In the genomic region with DNA sequence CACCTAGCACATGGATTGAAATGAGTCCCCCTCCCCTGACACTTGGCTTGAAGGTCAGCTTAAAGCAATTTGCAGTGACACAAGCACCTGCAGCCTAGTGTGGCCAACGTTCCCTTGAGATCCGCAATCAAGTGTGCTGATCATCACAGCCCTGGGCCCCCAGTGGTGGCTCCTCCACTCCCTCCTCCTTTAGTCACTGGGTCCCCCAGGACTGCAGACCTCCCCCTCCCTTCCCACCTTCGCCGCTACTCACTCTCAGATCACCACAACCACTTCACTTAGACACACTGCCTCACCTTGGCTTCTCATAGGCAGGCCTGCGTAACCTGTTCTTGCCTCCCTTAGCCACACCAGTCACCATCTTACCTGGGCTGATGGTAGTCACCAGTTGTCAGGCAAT, we compare ENCODE assay signal across 18 mouse cellular contexts. TPM values are rescaled to one million over a fixed set of nuclear protein-coding genes. Genes with fewer than 3 reads are reported as not detected.
DNase-seq lines count a peak whose midpoint lies in the region; ATAC-seq and TF ChIP-seq lines count a peak whose summit lies in the region.
"Had no signal": no experiment of that assay in that cellular context is flagged by ENCODE, and none has a peak within 500 bp of the region (broad histone marks: within the 10 kb centered on the region; RNA-seq: fewer than 3 reads in every experiment).

No protein-coding gene starts in this region.

- 0 out of 2 replicates have a peak, but pooled peaks cover 2% of the 10 kb centered on the region for H3K27me3 ChIP-seq in embryonic facial prominence, embryonic 12.5 days
- H3K27me3 ChIP-seq in embryonic facial prominence, embryonic 10.5 days (replicated peaks; ENCODE audit: low read depth, poor library complexity, severe bottlenecking): peaks cover 1% of the 10 kb centered on the region
- no peaks in the 10 kb centered on the region for H3K27me3 ChIP-seq in hindbrain, postnatal 0 days (ENCODE audit: insufficient read depth, low read length)
- H3K27me3 ChIP-seq in neural tube, embryonic 13.5 days: no peaks in the 10 kb centered on the region
- H3K27me3 ChIP-seq: CH12.LX; forebrain, embryonic 12.5 days had no signal

- H3K4me3 ChIP-seq in embryonic facial prominence, embryonic 12.5 days: no peak overlapping the region
- no peak overlapping the region for H3K4me3 ChIP-seq in embryonic facial prominence, embryonic 10.5 days
- H3K4me3 ChIP-seq in hindbrain, postnatal 0 days (ENCODE audit: low read length): no peak overlapping the region
- H3K4me3 ChIP-seq in neural tube, embryonic 13.5 days: no peak overlapping the region
- H3K4me3 ChIP-seq: forebrain, embryonic 12.5 days had no signal

- DNase-seq in embryonic facial prominence, embryonic 10.5 days (ENCODE audit: low spot score): no peak
- DNase-seq in right cerebral cortex, postnatal 4 days: peak; percentile 22
- DNase-seq in right cerebral cortex, postnatal 36 days (ENCODE audit: low spot score in 2 of 2): no peak
- DNase-seq in hindbrain, postnatal 0 days (ENCODE audit: low spot score): peak; percentile 10
- no peak for DNase-seq in frontal cortex, adult 2 months (ENCODE audit: extremely low spot score in 1 of 2, low spot score in 1 of 2)
- DNase-seq: adrenal gland, adult 8-10 months; cerebellum, adult 18-20 months; heart, adult 18-20 months; kidney, postnatal 14 days; lung, postnatal 36 days had no signal

- H3K36me3 ChIP-seq in embryonic facial prominence, embryonic 12.5 days: peaks cover 60% of the 10 kb centered on the region
- peaks cover 84% of the 10 kb centered on the region for H3K36me3 ChIP-seq in embryonic facial prominence, embryonic 10.5 days (replicated peaks)
- H3K36me3 ChIP-seq in hindbrain, postnatal 0 days (ENCODE audit: insufficient read depth, low read length): peaks cover 65% of the 10 kb centered on the region
- H3K36me3 ChIP-seq in neural tube, embryonic 13.5 days: peaks cover 85% of the 10 kb centered on the region

- no peak for TF ChIP-seq CTCF in hindbrain, postnatal 0 days (IDR thresholded peaks at IDR 0.05; ENCODE audit: low read depth)

- 0 out of 2 replicates have a peak overlapping the region, but pooled peaks have one; percentile 12 for H3K27ac ChIP-seq in embryonic facial prominence, embryonic 12.5 days
- H3K27ac ChIP-seq in embryonic facial prominence, embryonic 10.5 days (replicated peaks): no peak overlapping the region
- H3K27ac ChIP-seq in hindbrain, postnatal 0 days: no peak overlapping the region; the same call in 1 of the 2 replicates
- H3K27ac ChIP-seq in neural tube, embryonic 13.5 days (replicated peaks): peak overlapping the region; percentile 71
- H3K27ac ChIP-seq: forebrain, embryonic 12.5 days had no signal

- H3K9ac ChIP-seq in embryonic facial prominence, embryonic 12.5 days: no peak overlapping the region
- no peak overlapping the region for H3K9ac ChIP-seq in hindbrain, postnatal 0 days (replicated peaks; ENCODE audit: low read length)
- no peak overlapping the region for H3K9ac ChIP-seq in neural tube, embryonic 13.5 days
- H3K9ac ChIP-seq: forebrain, embryonic 12.5 days had no signal

- H3K4me1 ChIP-seq in embryonic facial prominence, embryonic 12.5 days: 0 out of 2 replicates have a peak, but pooled peaks cover 3% of the 10 kb centered on the region
- H3K4me1 ChIP-seq in embryonic facial prominence, embryonic 10.5 days: peaks cover 19% of the 10 kb centered on the region
- no peaks in the 10 kb centered on the region for H3K4me1 ChIP-seq in hindbrain, postnatal 0 days (ENCODE audit: insufficient read depth, low read length)
- peaks cover 31% of the 10 kb centered on the region for H3K4me1 ChIP-seq in neural tube, embryonic 13.5 days (replicated peaks)

- no peak overlapping the region for H3K4me2 ChIP-seq in embryonic facial prominence, embryonic 12.5 days (replicated peaks)
- no peak overlapping the region for H3K4me2 ChIP-seq in hindbrain, postnatal 0 days (ENCODE audit: low read depth, low read length)
- H3K4me2 ChIP-seq in neural tube, embryonic 13.5 days: no peak overlapping the region
- H3K4me2 ChIP-seq: forebrain, embryonic 12.5 days had no signal

- 64% methylated on average over 5 of the region's 5 CpGs for WGBS in embryonic facial prominence, embryonic 12.5 days
- WGBS in embryonic facial prominence, embryonic 10.5 days: 63% methylated on average over 5 of the region's 5 CpGs
- WGBS in hindbrain, postnatal 0 days: 70% methylated on average over 5 of the region's 5 CpGs
- 64% methylated on average over 5 of the region's 5 CpGs for WGBS in neural tube, embryonic 13.5 days

- ATAC-seq in embryonic facial prominence, embryonic 12.5 days (ENCODE audit: insufficient number of reproducible peaks, insufficient read depth, low FRiP score, low TSS enrichment): no peak
- no peak for ATAC-seq in hindbrain, postnatal 0 days
- ATAC-seq in neural tube, embryonic 13.5 days (ENCODE audit: low read depth): no peak
- no peak for ATAC-seq in megakaryocyte-erythroid progenitor cell, adult 5-6 weeks (replicated peaks; ENCODE audit: low FRiP score, low TSS enrichment, poor library complexity, severe bottlenecking)

- no peaks in the 10 kb centered on the region for H3K9me3 ChIP-seq in embryonic facial prominence, embryonic 12.5 days
- H3K9me3 ChIP-seq in embryonic facial prominence, embryonic 10.5 days: no peaks in the 10 kb centered on the region
- no peaks in the 10 kb centered on the region for H3K9me3 ChIP-seq in hindbrain, postnatal 0 days (ENCODE audit: low read length)
- no peaks in the 10 kb centered on the region for H3K9me3 ChIP-seq in neural tube, embryonic 13.5 days
- H3K9me3 ChIP-seq: forebrain, embryonic 12.5 days had no signal

RNA-seq across cellular contexts. Expression of gene Cyth2, which starts 8.4 kb away (rescaled TPM):
- 173 and 176 TPM in 2 replicates for polyA plus RNA-seq in embryonic facial prominence, embryonic 12.5 days (2016; fragmentation: Nextera tagmentation; extraction: Ambion mirVana)
- 157 and 161 TPM in 2 replicates for polyA plus RNA-seq in embryonic facial prominence, embryonic 10.5 days (2016; fragmentation: Nextera tagmentation; extraction: Ambion mirVana)
- total RNA-seq in hindbrain, postnatal 0 days (2014; rRNA removed): 176 and 221 TPM in 2 replicates
- polyA plus RNA-seq in hindbrain, postnatal 0 days (2015; fragmentation: Nextera tagmentation; extraction: Ambion mirVana): 209 and 216 TPM in 2 replicates
- 292 and 303 TPM in 2 replicates for polyA plus RNA-seq in neural tube, embryonic 13.5 days (2015; fragmentation: Nextera tagmentation; extraction: Ambion mirVana)
- 27.2 and 30.8 TPM in 2 replicates for total RNA-seq in megakaryocyte-erythroid progenitor cell, adult 5-6 weeks (2014; fragmentation: Nextera tagmentation)
- total RNA-seq in megakaryocyte-erythroid progenitor cell, adult 5-6 weeks (2017): 36.9 and 38.0 TPM in 2 replicates
- 158 and 167 TPM in 2 replicates for polyA plus RNA-seq in frontal cortex, adult 2 months (2012; rRNA removed)

RNA-seq across cellular contexts. Expression of gene Kcnj14, which starts 18.6 kb away (rescaled TPM):
- polyA plus RNA-seq in embryonic facial prominence, embryonic 12.5 days (2016; fragmentation: Nextera tagmentation; extraction: Ambion mirVana): 2.4 and 2.5 TPM in 2 replicates
- 0.88 and 1.5 TPM in 2 replicates for polyA plus RNA-seq in embryonic facial prominence, embryonic 10.5 days (2016; fragmentation: Nextera tagmentation; extraction: Ambion mirVana)
- 0.97 and 1.4 TPM in 2 replicates for total RNA-seq in hindbrain, postnatal 0 days (2014; rRNA removed)
- 0.89 and 1.2 TPM in 2 replicates for polyA plus RNA-seq in hindbrain, postnatal 0 days (2015; fragmentation: Nextera tagmentation; extraction: Ambion mirVana)
- 0.85 and 0.93 TPM in 2 replicates for polyA plus RNA-seq in neural tube, embryonic 13.5 days (2015; fragmentation: Nextera tagmentation; extraction: Ambion mirVana)
- not detected in 2 replicates for total RNA-seq in megakaryocyte-erythroid progenitor cell, adult 5-6 weeks (2014; fragmentation: Nextera tagmentation)
- not detected in 2 replicates for total RNA-seq in megakaryocyte-erythroid progenitor cell, adult 5-6 weeks (2017)
- polyA plus RNA-seq in frontal cortex, adult 2 months (2012; rRNA removed): 2.1 and 2.6 TPM in 2 replicates
- total RNA-seq: monocyte, adult 5-6 weeks had no signal

RNA-seq across cellular contexts. Expression of gene Sult2b1, which starts 21.5 kb away (rescaled TPM):
- polyA plus RNA-seq in embryonic facial prominence, embryonic 12.5 days (2016; fragmentation: Nextera tagmentation; extraction: Ambion mirVana): 1.6 and 2.5 TPM in 2 replicates
- 1.6 and 1.7 TPM in 2 replicates for polyA plus RNA-seq in embryonic facial prominence, embryonic 10.5 days (2016; fragmentation: Nextera tagmentation; extraction: Ambion mirVana)
- total RNA-seq in hindbrain, postnatal 0 days (2014; rRNA removed): 4.7 and 12.1 TPM in 2 replicates
- 5.7 and 7.4 TPM in 2 replicates for polyA plus RNA-seq in hindbrain, postnatal 0 days (2015; fragmentation: Nextera tagmentation; extraction: Ambion mirVana)
- polyA plus RNA-seq in neural tube, embryonic 13.5 days (2015; fragmentation: Nextera tagmentation; extraction: Ambion mirVana): 4.9 and 5.2 TPM in 2 replicates
- 0.84 TPM in 1 of 2 replicates, not detected in the other for total RNA-seq in megakaryocyte-erythroid progenitor cell, adult 5-6 weeks (2014; fragmentation: Nextera tagmentation)
- not detected in 2 replicates for total RNA-seq in megakaryocyte-erythroid progenitor cell, adult 5-6 weeks (2017)
- 15.2 and 17.7 TPM in 2 replicates for polyA plus RNA-seq in frontal cortex, adult 2 months (2012; rRNA removed)
- total RNA-seq: gastrocnemius, adult 8-10 months; heart, adult 18-20 months; monocyte, adult 5-6 weeks had no signal

RNA-seq across cellular contexts. Expression of gene Lmtk3, which starts 22.4 kb away (rescaled TPM):
- 3.3 and 5.2 TPM in 2 replicates for polyA plus RNA-seq in embryonic facial prominence, embryonic 12.5 days (2016; fragmentation: Nextera tagmentation; extraction: Ambion mirVana)
- 2.1 and 3.0 TPM in 2 replicates for polyA plus RNA-seq in embryonic facial prominence, embryonic 10.5 days (2016; fragmentation: Nextera tagmentation; extraction: Ambion mirVana)
- 125 and 133 TPM in 2 replicates for total RNA-seq in hindbrain, postnatal 0 days (2014; rRNA removed)
- polyA plus RNA-seq in hindbrain, postnatal 0 days (2015; fragmentation: Nextera tagmentation; extraction: Ambion mirVana): 13.6 and 13.9 TPM in 2 replicates
- 17.2 and 17.4 TPM in 2 replicates for polyA plus RNA-seq in neural tube, embryonic 13.5 days (2015; fragmentation: Nextera tagmentation; extraction: Ambion mirVana)
- not detected in 2 replicates for total RNA-seq in megakaryocyte-erythroid progenitor cell, adult 5-6 weeks (2014; fragmentation: Nextera tagmentation)
- not detected in 2 replicates for total RNA-seq in megakaryocyte-erythroid progenitor cell, adult 5-6 weeks (2017)
- 170 and 198 TPM in 2 replicates for polyA plus RNA-seq in frontal cortex, adult 2 months (2012; rRNA removed)
- total RNA-seq: gastrocnemius, adult 8-10 months; heart, adult 18-20 months; monocyte, adult 5-6 weeks had no signal
- polyA plus RNA-seq: liver, embryonic 16.5 days had no signal

RNA-seq across cellular contexts. Expression of gene Grwd1, which starts 24.8 kb away (rescaled TPM):
- polyA plus RNA-seq in embryonic facial prominence, embryonic 12.5 days (2016; fragmentation: Nextera tagmentation; extraction: Ambion mirVana): 75.6 and 76.3 TPM in 2 replicates
- 127 and 132 TPM in 2 replicates for polyA plus RNA-seq in embryonic facial prominence, embryonic 10.5 days (2016; fragmentation: Nextera tagmentation; extraction: Ambion mirVana)
- total RNA-seq in hindbrain, postnatal 0 days (2014; rRNA removed): 29.1 and 34.6 TPM in 2 replicates
- 44.6 and 48.6 TPM in 2 replicates for polyA plus RNA-seq in hindbrain, postnatal 0 days (2015; fragmentation: Nextera tagmentation; extraction: Ambion mirVana)
- 34.6 and 37.2 TPM in 2 replicates for polyA plus RNA-seq in neural tube, embryonic 13.5 days (2015; fragmentation: Nextera tagmentation; extraction: Ambion mirVana)
- total RNA-seq in megakaryocyte-erythroid progenitor cell, adult 5-6 weeks (2014; fragmentation: Nextera tagmentation): 45.7 and 67.7 TPM in 2 replicates
- 22.1 and 39.4 TPM in 2 replicates for total RNA-seq in megakaryocyte-erythroid progenitor cell, adult 5-6 weeks (2017)
- polyA plus RNA-seq in frontal cortex, adult 2 months (2012; rRNA removed): 17.9 TPM in 2 replicates

Comparison
In these comparisons a context has a peak if more than half of its experiments do, and no peak if none do; other contexts are left out.
1. H3K27ac ChIP-seq: peak in embryonic facial prominence, embryonic 12.5 days (single experiment) and neural tube, embryonic 13.5 days (single experiment); none in embryonic facial prominence, embryonic 10.5 days (single experiment) and hindbrain, postnatal 0 days (single experiment).
2. DNase-seq: peak in right cerebral cortex, postnatal 4 days (single experiment) and hindbrain, postnatal 0 days (single experiment); none in embryonic facial prominence, embryonic 10.5 days (single experiment), right cerebral cortex, postnatal 36 days (0 of 2) and frontal cortex, adult 2 months (0 of 2).